Comparison of ENCODE assay signal across 9 mouse cellular contexts in the genomic region with DNA sequence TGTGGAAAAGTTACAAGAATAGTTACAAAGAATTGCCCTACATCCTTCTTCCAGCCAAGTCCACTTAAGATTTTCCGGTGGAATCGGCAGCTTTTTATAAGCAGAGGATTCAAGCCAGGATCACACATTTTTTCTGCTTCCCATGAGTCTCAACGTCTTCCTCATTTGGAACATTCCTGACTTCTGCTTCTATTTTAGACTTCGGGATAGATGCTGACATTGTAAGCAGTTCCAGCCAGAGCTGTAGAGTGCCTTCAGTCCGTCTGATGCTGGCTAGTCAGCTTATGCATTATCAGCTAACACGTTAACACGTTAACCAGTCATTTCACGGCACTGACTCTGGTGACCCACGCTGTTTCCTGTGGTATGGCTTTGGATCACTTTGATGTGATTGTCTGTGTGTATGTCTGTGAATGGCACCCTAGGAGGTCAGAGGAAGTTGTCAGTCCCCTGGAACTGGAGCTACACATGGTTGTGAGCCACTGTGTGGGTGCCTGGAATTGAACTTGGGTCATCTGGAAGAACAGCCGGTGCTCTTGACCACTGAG. TPM values are rescaled to one million over a fixed set of nuclear protein-coding genes. Genes with fewer than 3 reads are reported as not detected.
DNase-seq lines count a peak whose midpoint lies in the region; ATAC-seq and TF ChIP-seq lines count a peak whose summit lies in the region.
"Had no signal": no experiment of that assay in that cellular context is flagged by ENCODE, and none has a peak within 500 bp of the region (broad histone marks: within the 10 kb centered on the region; RNA-seq: fewer than 3 reads in every experiment).

No protein-coding gene starts in this region.

- H3K4me2 ChIP-seq in liver, embryonic 14.5 days (ENCODE audit: low read depth) = no peak overlapping the region
- H3K4me2 ChIP-seq in neural tube, embryonic 15.5 days = no peak overlapping the region
- no peak overlapping the region for H3K4me2 ChIP-seq in midbrain, postnatal 0 days (ENCODE audit: low read depth, low read length, poor library complexity, severe bottlenecking)
- H3K4me2 ChIP-seq: neural tube, embryonic 12.5 days had no signal

- WGBS in heart, adult 2 months = 3% methylated on average over 10 of the region's 10 CpGs
- WGBS in liver, embryonic 14.5 days (ENCODE audit: insufficient replicate concordance) = 72% methylated on average over 10 of the region's 10 CpGs
- 83% methylated on average over 10 of the region's 10 CpGs for WGBS in neural tube, embryonic 15.5 days
- WGBS in midbrain, postnatal 0 days = 86% methylated on average over 10 of the region's 10 CpGs

- TF ChIP-seq POLR2A in heart, adult 2 months (IDR thresholded peaks at IDR 0.05; ENCODE audit: insufficient read depth, low read depth, low read length) = no peak

- peak overlapping the region; percentile 34; the same call in 1 of the 2 replicates for H3K4me3 ChIP-seq in heart, adult 2 months
- H3K4me3 ChIP-seq in liver, embryonic 14.5 days (ENCODE audit: insufficient read depth in 1 of 2, low read depth in 2 of 2, low read length in 2 of 2) = no peak overlapping the region
- H3K4me3 ChIP-seq in neural tube, embryonic 15.5 days (replicated peaks) = no peak overlapping the region
- H3K4me3 ChIP-seq in midbrain, postnatal 0 days (ENCODE audit: low read depth, low read length) = no peak overlapping the region
- H3K4me3 ChIP-seq: neural tube, embryonic 12.5 days had no signal

- no peaks in the 10 kb centered on the region for H3K36me3 ChIP-seq in heart, adult 2 months (ENCODE audit: control insufficient read depth, insufficient read depth, low read length)
- H3K36me3 ChIP-seq in liver, embryonic 14.5 days (replicated peaks; ENCODE audit: control insufficient read depth, insufficient read depth, low read depth) = no peaks in the 10 kb centered on the region
- no peaks in the 10 kb centered on the region for H3K36me3 ChIP-seq in neural tube, embryonic 15.5 days
- no peaks in the 10 kb centered on the region for H3K36me3 ChIP-seq in midbrain, postnatal 0 days (ENCODE audit: insufficient read depth, low read length)
- H3K36me3 ChIP-seq: neural tube, embryonic 12.5 days had no signal

- H3K27me3 ChIP-seq in heart, adult 2 months (ENCODE audit: control insufficient read depth, insufficient read depth, low read length) = no peaks in the 10 kb centered on the region
- no peaks in the 10 kb centered on the region for H3K27me3 ChIP-seq in liver, embryonic 14.5 days (ENCODE audit: control insufficient read depth, insufficient read depth, low read length)
- no peaks in the 10 kb centered on the region for H3K27me3 ChIP-seq in neural tube, embryonic 15.5 days (replicated peaks)
- H3K27me3 ChIP-seq in midbrain, postnatal 0 days (ENCODE audit: insufficient read depth, low read length) = no peaks in the 10 kb centered on the region
- H3K27me3 ChIP-seq: neural tube, embryonic 12.5 days had no signal

- ATAC-seq in CD4-positive, CD25-positive, alpha-beta regulatory T cell, adult 4 months = peak; percentile 23
- peak; percentile 12; the same call in 1 of the 2 replicates for ATAC-seq in liver, embryonic 14.5 days (ENCODE audit: insufficient read depth)
- ATAC-seq in neural tube, embryonic 15.5 days (ENCODE audit: low FRiP score) = no peak
- ATAC-seq in midbrain, postnatal 0 days (ENCODE audit: low FRiP score) = no peak

- DNase-seq in heart, adult 2 months = peak; percentile 31 to 36
- DNase-seq in heart, postnatal 14 days = no peak
- DNase-seq in heart, adult 8-10 months (ENCODE audit: low spot score) = peak; percentile 72
- DNase-seq in liver, embryonic 14.5 days (ENCODE audit: low read depth in 3 of 3, low spot score in 3 of 3) = no peak
- no peak for DNase-seq in midbrain, postnatal 0 days (ENCODE audit: low spot score)
- no peak for DNase-seq in frontal cortex, postnatal 10 days (ENCODE audit: low spot score in 2 of 2)

- peaks cover 5% of the 10 kb centered on the region for H3K4me1 ChIP-seq in heart, adult 2 months (ENCODE audit: control insufficient read depth, insufficient read depth, low read length)
- H3K4me1 ChIP-seq in liver, embryonic 14.5 days (replicated peaks; ENCODE audit: control insufficient read depth in 2 of 2, insufficient read depth in 2 of 2, low read length in 1 of 2) = peaks cover 0 to 8% of the 10 kb centered on the region in 2 experiments; a peak in 3 of 4 replicates
- H3K4me1 ChIP-seq in neural tube, embryonic 15.5 days = peaks cover 32% of the 10 kb centered on the region
- H3K4me1 ChIP-seq in midbrain, postnatal 0 days (ENCODE audit: insufficient read depth, low read length) = no peaks in the 10 kb centered on the region

- TF ChIP-seq CTCF in heart, adult 2 months (IDR thresholded peaks at IDR 0.05) = no peak
- no peak for TF ChIP-seq CTCF in liver, embryonic 14.5 days (IDR thresholded peaks at IDR 0.05; ENCODE audit: low read depth)
- no peak for TF ChIP-seq CTCF in midbrain, postnatal 0 days (IDR thresholded peaks at IDR 0.05)

- peak overlapping the region; percentile 55 for H3K27ac ChIP-seq in heart, adult 2 months
- no peak overlapping the region for H3K27ac ChIP-seq in liver, embryonic 14.5 days
- H3K27ac ChIP-seq in neural tube, embryonic 15.5 days (replicated peaks) = no peak overlapping the region
- H3K27ac ChIP-seq in midbrain, postnatal 0 days (ENCODE audit: low read depth, low read length) = no peak overlapping the region
- H3K27ac ChIP-seq: neural tube, embryonic 12.5 days had no signal

- no peaks in the 10 kb centered on the region for H3K79me2 ChIP-seq in heart, adult 2 months (replicated peaks; ENCODE audit: control insufficient read depth, insufficient read depth, low read length)

- intact Hi-C loops in heart, adult 2 months (cut with DNase I) = loop anchor here (1.0 to 5.0 kb wide), 4 partner anchors 35 to 164 kb away; a partner anchor contains a TSS
- intact Hi-C loops in heart, postnatal 14 days (cut with DNase I) = loop anchor here (1.0 to 5.0 kb wide), 4 partner anchors 47 to 164 kb away; a partner anchor contains a TSS

- no peak for TF ChIP-seq EP300 in heart, adult 2 months (IDR thresholded peaks at IDR 0.05; ENCODE audit: insufficient read depth, low read depth, low read length)
- TF ChIP-seq EP300 in liver, embryonic 14.5 days (IDR thresholded peaks at IDR 0.05; ENCODE audit: low read depth) = no peak

- H3K9ac ChIP-seq in heart, adult 2 months (ENCODE audit: low read depth, low read length) = no peak overlapping the region
- H3K9ac ChIP-seq in liver, embryonic 14.5 days (replicated peaks) = no peak overlapping the region
- no peak overlapping the region for H3K9ac ChIP-seq in neural tube, embryonic 15.5 days (replicated peaks)
- no peak overlapping the region for H3K9ac ChIP-seq in midbrain, postnatal 0 days (replicated peaks; ENCODE audit: low read length, poor library complexity, severe bottlenecking)
- H3K9ac ChIP-seq: neural tube, embryonic 12.5 days had no signal

- H3K9me3 ChIP-seq in liver, embryonic 14.5 days (ENCODE audit: control insufficient read depth, low read length) = no peaks in the 10 kb centered on the region
- no peaks in the 10 kb centered on the region for H3K9me3 ChIP-seq in neural tube, embryonic 15.5 days (replicated peaks)
- H3K9me3 ChIP-seq in midbrain, postnatal 0 days (ENCODE audit: low read length) = no peaks in the 10 kb centered on the region
- H3K9me3 ChIP-seq: neural tube, embryonic 12.5 days had no signal

RNA-seq across cellular contexts. Expression of a gene that starts 47.6 kb away (rescaled TPM):
- total RNA-seq in heart, adult 2 months (2021) = 100 to 1,000 TPM; 127 to 136 TPM
- 97.2 and 155 TPM in 2 replicates for polyA plus RNA-seq in heart, adult 2 months (2012; rRNA removed)
- 100 to 1,000 TPM; 169 to 176 TPM for total RNA-seq in heart, postnatal 14 days (2021)
- 100 to 1,000 TPM; 288 to 301 TPM for polyA plus RNA-seq in CD4-positive, CD25-positive, alpha-beta regulatory T cell, adult 4 months (2017; shearing (Covaris generic))
- 100 to 1,000 TPM; 133 to 136 (median 134) TPM for total RNA-seq in heart, adult 8-10 months (2022)
- polyA plus RNA-seq in liver, embryonic 14.5 days (2012; rRNA removed) = 72.6 and 141 TPM in 2 replicates
- polyA plus RNA-seq in liver, embryonic 14.5 days (2014; fragmentation: Nextera tagmentation; extraction: Ambion mirVana) = 243 and 263 TPM in 2 replicates
- 598 and 611 TPM in 2 replicates for polyA plus RNA-seq in neural tube, embryonic 15.5 days (2015; fragmentation: Nextera tagmentation; extraction: Ambion mirVana)
- total RNA-seq in midbrain, postnatal 0 days (2014; rRNA removed) = 287 and 293 TPM in 2 replicates
- polyA plus RNA-seq in midbrain, postnatal 0 days (2015; fragmentation: Nextera tagmentation; extraction: Ambion mirVana) = 596 and 650 TPM in 2 replicates

RNA-seq across cellular contexts. Expression of a gene that starts 47.7 kb away (rescaled TPM):
- 1 to 10 TPM; 7.2 to 8.4 TPM for total RNA-seq in heart, adult 2 months (2021)
- 2.3 and 5.2 TPM in 2 replicates for polyA plus RNA-seq in heart, adult 2 months (2012; rRNA removed)
- 10 to 100 TPM; 11.9 to 12.6 TPM for total RNA-seq in heart, postnatal 14 days (2021)
- polyA plus RNA-seq in CD4-positive, CD25-positive, alpha-beta regulatory T cell, adult 4 months (2017; shearing (Covaris generic)) = 1 to 10 TPM; 2.0 to 3.5 TPM
- 1 to 10 TPM; 6.7 to 9.6 (median 7.6) TPM for total RNA-seq in heart, adult 8-10 months (2022)
- 1.9 and 2.5 TPM in 2 replicates for polyA plus RNA-seq in liver, embryonic 14.5 days (2012; rRNA removed)
- polyA plus RNA-seq in liver, embryonic 14.5 days (2014; fragmentation: Nextera tagmentation; extraction: Ambion mirVana) = 1.7 TPM in 2 replicates
- polyA plus RNA-seq in neural tube, embryonic 15.5 days (2015; fragmentation: Nextera tagmentation; extraction: Ambion mirVana) = 13.6 and 14.4 TPM in 2 replicates
- 48.5 and 53.2 TPM in 2 replicates for total RNA-seq in midbrain, postnatal 0 days (2014; rRNA removed)
- polyA plus RNA-seq in midbrain, postnatal 0 days (2015; fragmentation: Nextera tagmentation; extraction: Ambion mirVana) = 10.7 and 13.4 TPM in 2 replicates

Comparison
In these comparisons a context has a peak if more than half of its experiments do, and no peak if none do; other contexts are left out.
1. DNase-seq: peak in heart, adult 2 months (2 of 2) and heart, adult 8-10 months (single experiment); none in heart, postnatal 14 days (0 of 2), liver, embryonic 14.5 days (0 of 3), midbrain, postnatal 0 days (single experiment) and frontal cortex, postnatal 10 days (0 of 2).
2. ATAC-seq: peak in CD4-positive, CD25-positive, alpha-beta regulatory T cell, adult 4 months (single experiment) and liver, embryonic 14.5 days (single experiment); none in neural tube, embryonic 15.5 days (single experiment) and midbrain, postnatal 0 days (single experiment).